Mouse (Mus musculus): ENCODE measurements around the gene Mast4. TPM values are rescaled to one million over a fixed set of nuclear protein-coding genes. Genes with fewer than 3 reads are reported as not detected.

The Mast4 gene
- total and polyA plus RNA-seq, 3 experiments = 0.99 to 7.4 (median 6.1) TPM

DNA sequence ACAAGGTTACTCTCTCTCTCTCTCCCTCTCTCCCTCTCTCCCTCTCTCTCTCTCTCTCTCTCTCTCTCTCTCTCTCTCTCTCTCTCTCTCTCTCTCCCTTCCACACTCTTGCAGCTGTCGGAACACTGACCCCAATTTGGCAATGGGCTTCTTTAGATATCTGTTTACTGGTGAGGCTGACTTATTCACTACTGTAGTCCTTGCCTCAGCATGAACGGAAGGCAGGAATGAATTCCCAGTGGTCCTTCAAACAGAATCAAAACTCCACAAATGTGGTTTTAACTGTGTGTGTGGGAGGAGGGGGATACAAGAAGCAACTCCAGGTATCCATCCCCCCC is 434.2 kb downstream of the Mast4 start:
- H3K4me1 ChIP-seq (ENCODE audit: control insufficient read depth in 1 of 2, insufficient read depth in 2 of 2) = peaks cover 31 to 80% of the 10 kb centered on the region in 2 experiments
- TF ChIP-seq RAD21 (IDR thresholded peaks at IDR 0.05; ENCODE audit: low read depth, low read length) (no peak), UBTF (IDR thresholded peaks at IDR 0.05; ENCODE audit: low read depth, low read length) (no peak)
- H3K9ac ChIP-seq (ENCODE audit: insufficient read depth, low read depth) = peak overlapping the region; percentile 7; the same call in 1 of the 2 replicates
- H3K27me3 ChIP-seq (replicated peaks) = no peaks in the 10 kb centered on the region
- H3K4me3 ChIP-seq (replicated peaks in 1 of 3; ENCODE audit: low read depth in 2 of 3, low read length in 2 of 3, poor library complexity in 1 of 3) = no peak overlapping the region
- H3K9me3 ChIP-seq (replicated peaks; ENCODE audit: low read length) = no peaks in the 10 kb centered on the region
- H3K36me3 ChIP-seq (replicated peaks in 1 of 2; ENCODE audit: control insufficient read depth in 1 of 2, insufficient read depth in 1 of 2, low read length in 1 of 2) = peaks cover 0 to 2% of the 10 kb centered on the region in 2 experiments
- H3K79me2 ChIP-seq (replicated peaks; ENCODE audit: control insufficient read depth, extremely low read depth, insufficient read depth, poor library complexity, severe bottlenecking) = peaks cover 58% of the 10 kb centered on the region
- peak overlapping the region; percentile 93 for H3K4me2 ChIP-seq (ENCODE audit: insufficient read depth, low read depth, poor library complexity, severe bottlenecking)
- no peak for DNase-seq (ENCODE audit: extremely low read depth)
- peak overlapping the region; percentile 54 for H3K27ac ChIP-seq (ENCODE audit: insufficient read depth, low read depth)
- in situ Hi-C loops (cut with MboI; ENCODE audit: low pct_ligation_motif_present, low pct_unique_long_range_greater_than_20kb, low sequenced_read_pairs) (loop anchor here (10.0 kb wide), 2 partner anchors 55 to 205 kb away; partner anchors contain the start of gene Cd180), dilution Hi-C loops (cut with MboI; ENCODE audit: extremely low pct_ligation_motif_present, extremely low pct_unique_long_range_greater_than_20kb, low sequenced_read_pairs) (no loop called here)

DNA sequence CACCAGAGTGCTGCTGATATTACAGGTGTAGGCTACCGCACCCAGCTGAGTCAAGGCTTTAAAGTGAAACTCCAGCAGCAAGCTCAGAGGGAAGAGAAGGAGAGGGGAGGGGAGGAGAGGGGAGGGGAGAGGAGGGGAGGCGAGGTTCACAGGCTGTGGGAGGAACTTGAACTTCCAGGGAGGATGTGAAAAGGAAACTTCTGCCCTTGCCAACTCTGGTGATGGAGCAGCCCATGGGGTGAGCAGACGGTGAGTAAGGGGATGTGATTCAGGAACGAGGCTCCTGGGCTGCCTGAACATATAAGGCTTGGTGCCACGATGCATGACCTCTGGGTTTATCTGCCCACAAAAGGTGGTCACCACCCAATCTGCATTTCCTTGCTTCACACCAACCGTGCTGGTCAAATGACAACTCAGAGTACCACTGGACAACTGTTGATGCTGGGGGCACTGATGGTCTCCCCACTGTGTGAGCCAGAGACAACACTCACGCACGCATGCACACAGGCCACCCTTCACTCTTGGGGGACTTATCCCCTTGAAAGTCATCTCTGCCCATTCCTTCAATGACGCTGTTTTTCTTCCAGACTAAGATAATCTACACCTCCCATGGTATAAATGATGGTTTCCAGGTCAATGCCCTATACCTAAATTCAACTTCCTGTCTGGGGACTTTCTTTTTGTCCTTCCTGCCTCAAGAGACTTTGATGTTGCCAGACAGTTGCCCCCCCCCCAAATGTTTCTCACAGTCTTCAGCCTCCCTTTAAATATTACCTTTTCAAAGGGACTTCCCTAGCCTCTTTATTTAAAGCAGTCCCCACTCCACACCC is 434.8 kb downstream of the Mast4 start:
- H3K79me2 ChIP-seq (replicated peaks; ENCODE audit: control insufficient read depth, extremely low read depth, insufficient read depth, poor library complexity, severe bottlenecking) = peaks cover 61% of the 10 kb centered on the region
- no peaks in the 10 kb centered on the region for H3K27me3 ChIP-seq (replicated peaks)
- H3K4me2 ChIP-seq (ENCODE audit: insufficient read depth, low read depth, poor library complexity, severe bottlenecking) = peak overlapping the region; percentile 93
- dilution Hi-C loops (cut with MboI; ENCODE audit: extremely low pct_ligation_motif_present, extremely low pct_unique_long_range_greater_than_20kb, low sequenced_read_pairs) = no loop called here
- H3K27ac ChIP-seq (ENCODE audit: insufficient read depth, low read depth) = peak overlapping the region; percentile 80
- DNase-seq (ENCODE audit: extremely low read depth) = no peak
- H3K4me1 ChIP-seq (ENCODE audit: control insufficient read depth in 1 of 2, insufficient read depth in 2 of 2) = peaks cover 31 to 83% of the 10 kb centered on the region in 2 experiments
- peaks cover 0 to 2% of the 10 kb centered on the region in 2 experiments for H3K36me3 ChIP-seq (replicated peaks in 1 of 2; ENCODE audit: control insufficient read depth in 1 of 2, insufficient read depth in 1 of 2, low read length in 1 of 2)
- peak overlapping the region; percentile 17; the same call in 1 of the 2 replicates for H3K9ac ChIP-seq (ENCODE audit: insufficient read depth, low read depth)
- H3K9me3 ChIP-seq (replicated peaks; ENCODE audit: low read length) = no peaks in the 10 kb centered on the region
- H3K4me3 ChIP-seq (replicated peaks in 1 of 3; ENCODE audit: low read depth in 2 of 3, low read length in 2 of 3, poor library complexity in 1 of 3) = peak overlapping the region; percentile 8 to 42 (median 39)
- in situ Hi-C loops (cut with MboI; ENCODE audit: low pct_ligation_motif_present, low pct_unique_long_range_greater_than_20kb, low sequenced_read_pairs) = loop anchor here (10.0 kb wide), 2 partner anchors 55 to 205 kb away; partner anchors contain the start of gene Cd180
- no peak for TF ChIP-seq ZKSCAN1 (IDR thresholded peaks at IDR 0.05; ENCODE audit: borderline replicate concordance, low read depth, low read length)
- no peak for TF ChIP-seq MXI1 (IDR thresholded peaks at IDR 0.05; ENCODE audit: low read depth, low read length)
- TF ChIP-seq ZC3H11A (IDR thresholded peaks at IDR 0.05; ENCODE audit: low read depth, low read length) = no peak
- TF ChIP-seq CHD1 (IDR thresholded peaks at IDR 0.05; ENCODE audit: low read depth, low read length) = no peak
- TF ChIP-seq ETS1 (conservative IDR thresholded peaks at IDR 0.05; ENCODE audit: low read depth, low read length) = no peak
- 0 out of 2 replicates have a peak, but pooled peaks have one; percentile 2 for TF ChIP-seq CHD2 (IDR thresholded peaks at IDR 0.05; ENCODE audit: low read length)
- no peak for TF ChIP-seq JUN (IDR thresholded peaks at IDR 0.05; ENCODE audit: insufficient read depth, low read depth, low read length)
- TF ChIP-seq JUND (conservative IDR thresholded peaks at IDR 0.05; ENCODE audit: low read depth, low read length) = 0 out of 2 replicates have a peak, but pooled peaks have one; percentile 20
- no peak for TF ChIP-seq SIN3A (IDR thresholded peaks at IDR 0.05; ENCODE audit: low read length)
- peak; percentile 34; the same call in 1 of the 2 replicates for TF ChIP-seq MYC (IDR thresholded peaks at IDR 0.05; ENCODE audit: low read depth, low read length)
- no peak for TF ChIP-seq ZNF384 (IDR thresholded peaks at IDR 0.05; ENCODE audit: low read depth, low read length)
- TF ChIP-seq RAD21 (IDR thresholded peaks at IDR 0.05; ENCODE audit: low read depth, low read length) = no peak
- TF ChIP-seq TCF12 (IDR thresholded peaks at IDR 0.05; ENCODE audit: low read depth, low read length) = no peak
- TF ChIP-seq EP300 (IDR thresholded peaks at IDR 0.05; ENCODE audit: low read length) = 0 out of 2 replicates have a peak, but pooled peaks have one; percentile 33
- TF ChIP-seq ELF1 (IDR thresholded peaks at IDR 0.05; ENCODE audit: low read depth, low read length) = no peak
- TF ChIP-seq NRF1 (IDR thresholded peaks at IDR 0.05; ENCODE audit: low read depth, low read length) = no peak
- TF ChIP-seq POLR2AphosphoS2 (IDR thresholded peaks at IDR 0.05; ENCODE audit: low read depth, low read length) = no peak; the same call in 1 of the 2 replicates
- peak; percentile 31 for TF ChIP-seq IRF4 (IDR thresholded peaks at IDR 0.05; ENCODE audit: low read depth, low read length)
- TF ChIP-seq NELFE (IDR thresholded peaks at IDR 0.05; ENCODE audit: low read depth, low read length) = no peak
- TF ChIP-seq KAT2A (IDR thresholded peaks at IDR 0.05; ENCODE audit: insufficient replicate concordance, low read length) = no peak
- TF ChIP-seq CTCF (conservative IDR thresholded peaks at IDR 0.05 in 1 of 2, IDR thresholded peaks at IDR 0.05 in 1 of 2; ENCODE audit: low read depth in 2 of 2, low read length in 2 of 2) = no peak
- TF ChIP-seq BHLHE40 (IDR thresholded peaks at IDR 0.05; ENCODE audit: low read depth, low read length) = peak; percentile 59
- TF ChIP-seq E2F4 (IDR thresholded peaks at IDR 0.05; ENCODE audit: insufficient replicate concordance, low read depth, low read length) = no peak
- TF ChIP-seq PAX5 (IDR thresholded peaks at IDR 0.05; ENCODE audit: low read length) = no peak
- no peak for TF ChIP-seq USF1 (IDR thresholded peaks at IDR 0.05; ENCODE audit: low read depth, low read length)
- no peak for TF ChIP-seq MEF2A (IDR thresholded peaks at IDR 0.05; ENCODE audit: borderline replicate concordance, low read depth, low read length)
- TF ChIP-seq MAZ (IDR thresholded peaks at IDR 0.05; ENCODE audit: low read depth, low read length) = no peak
- TF ChIP-seq ZMIZ1 (IDR thresholded peaks at IDR 0.05; ENCODE audit: low read depth, low read length) = no peak
- no peak for TF ChIP-seq MAFK (IDR thresholded peaks at IDR 0.05; ENCODE audit: insufficient replicate concordance, low read length)
- TF ChIP-seq POLR2A (IDR thresholded peaks at IDR 0.05; ENCODE audit: low read depth, low read length) = peak; percentile 48

All from CH12.LX (cell line).